Mouse (Mus musculus): ENCODE measurements around the gene Abl1. TPM values are rescaled to one million over a fixed set of nuclear protein-coding genes. Genes with fewer than 3 reads are reported as not detected.

The Abl1 gene
- total RNA-seq, 2 experiments from 2014 or later, result 39.7 to 40.5 TPM

- intact Hi-C loops (cut with DNase I), result no loop called here
- no peak for DNase-seq (ENCODE audit: extremely low spot score in 1 of 2, low spot score in 2 of 2)
Observed at GRCm38 (mm10) chr2:31838868-31839267, 150.7 kb downstream of the Abl1 start.

GRCm38 (mm10) chr2:31844729-31845136, 156.6 kb downstream of the Abl1 start:
- no peak for DNase-seq (ENCODE audit: extremely low spot score in 1 of 2, low spot score in 2 of 2)
- intact Hi-C loops (cut with DNase I), result no loop called here

- no peak for DNase-seq (ENCODE audit: extremely low spot score in 1 of 2, low spot score in 2 of 2)
- intact Hi-C loops (cut with DNase I), result no loop called here
Observed at GRCm38 (mm10) chr2:31845512-31845895, 157.3 kb downstream of the Abl1 start.

- DNase-seq (ENCODE audit: extremely low spot score in 1 of 2, low spot score in 2 of 2), result no peak
- intact Hi-C loops (cut with DNase I), result no loop called here
Observed at GRCm38 (mm10) chr2:31845896-31846691, 157.9 kb downstream of the Abl1 start, which contains the start of gene Fibcd1. Gene Fibcd1 (minus strand): TSS chr2:31846005.

GRCm38 (mm10) chr2:31846692-31847660, 158.8 kb downstream of the Abl1 start:
- DNase-seq (ENCODE audit: extremely low spot score in 1 of 2, low spot score in 2 of 2), result no peak
- intact Hi-C loops (cut with DNase I), result no loop called here

GRCm38 (mm10) chr2:31847908-31848307, 159.7 kb downstream of the Abl1 start:
- intact Hi-C loops (cut with DNase I), result no loop called here
- no peak for DNase-seq (ENCODE audit: extremely low spot score in 1 of 2, low spot score in 2 of 2)

GRCm38 (mm10) chr2:31850141-31850540, 162.0 kb downstream of the Abl1 start:
- intact Hi-C loops (cut with DNase I), result no loop called here

More at GRCm38 (mm10) chr2:31850141-31850540, 162.0 kb downstream of the Abl1 start:
- DNase-seq (ENCODE audit: extremely low spot score in 1 of 2, low spot score in 2 of 2), result no peak

Other genes with a start within 250 kb of the Abl1 start
- gene Ass1, start 218.2 kb upstream of the Abl1 start, total RNA-seq (2021), result 10 to 100 TPM; 20.6 to 21.2 TPM
- 10 to 100 TPM; 43.0 to 45.6 TPM for gene Fubp3, start 115.7 kb upstream of the Abl1 start, total RNA-seq (2021)
- gene Prdm12, start 48.3 kb upstream of the Abl1 start, total RNA-seq (2021), result under 1 TPM; 0.36 to 0.54 TPM
- 10 to 100 TPM; 24.2 to 26.3 TPM for gene Exosc2, start 17.7 kb upstream of the Abl1 start, total RNA-seq (2021)
- gene Qrfp, start 122.2 kb downstream of the Abl1 start, total RNA-seq (2021), result not detected
- gene Fibcd1, start 157.6 kb downstream of the Abl1 start, total RNA-seq (2021), result 10 to 100 TPM in 1 of 2 experiments, 1 to 10 TPM in 1; 7.0 to 13.3 TPM
- 1 to 10 TPM; 8.8 to 9.2 TPM for gene Lamc3, start 198.9 kb downstream of the Abl1 start, total RNA-seq (2021)

All from left cerebral cortex, postnatal 10 days (tissue).